In the genomic region with DNA sequence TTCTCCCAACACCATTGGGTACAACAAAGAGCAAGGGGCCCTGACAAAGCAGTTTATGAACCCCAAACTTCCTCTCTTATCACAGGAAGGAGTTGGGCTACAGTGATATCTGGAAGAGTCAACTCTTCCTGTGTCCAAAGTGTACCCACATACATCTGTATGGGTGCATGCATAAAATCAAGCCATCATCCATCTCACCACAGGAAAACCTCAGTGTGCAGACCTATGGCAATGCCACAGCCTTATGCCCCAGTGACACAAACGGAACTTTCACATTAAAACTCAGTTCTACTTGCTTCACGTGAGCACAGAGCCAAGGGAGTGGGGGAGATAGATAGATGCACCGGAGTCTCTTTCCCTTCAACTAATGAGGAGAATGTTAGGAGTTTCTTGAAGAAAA, we compare ENCODE assay signal across 24 mouse cellular contexts. TPM values are rescaled to one million over a fixed set of nuclear protein-coding genes. Genes with fewer than 3 reads are reported as not detected.
A peak's percentile ranks its signal among the peaks of the same experiment; 100 is the strongest.
DNase-seq lines count a peak whose midpoint lies in the region; ATAC-seq lines count a peak whose summit lies in the region.
"Had no signal": no experiment of that assay in that cellular context is flagged by ENCODE, and none has a peak within 500 bp of the region (broad histone marks: within the 10 kb centered on the region; RNA-seq: fewer than 3 reads in every experiment).

No protein-coding gene starts in this region.

- intact Hi-C loops in heart, postnatal 14 days (cut with DNase I), result no loop called here

- peak; percentile 14 for DNase-seq in 416B (ENCODE audit: low read depth)
- DNase-seq in cerebellum, postnatal 14 days, result no peak
- no peak for DNase-seq in heart, postnatal 14 days
- DNase-seq in left cerebral cortex, adult 8-10 months (ENCODE audit: low spot score in 2 of 2), result no peak
- DNase-seq: adrenal gland, adult 8-10 months; adrenal gland, postnatal 14 days; adrenal gland, postnatal 36 days; B cell, adult 2 months; cerebellum, adult 11-12 months; cerebellum, adult 2 months; cerebellum, adult 9-10 months; cerebellum, postnatal 10 days; cerebellum, postnatal 36 days; forebrain, postnatal 0 days had no signal

- peak; percentile 89 for ATAC-seq in common myeloid progenitor, adult 5-6 weeks (replicated peaks; ENCODE audit: low read depth, poor library complexity, severe bottlenecking)
- peak; percentile 69 to 77 for ATAC-seq in hematopoietic stem cell, adult 5-6 weeks (replicated peaks in 1 of 2; ENCODE audit: insufficient read depth in 1 of 2, low FRiP score in 2 of 2, low TSS enrichment in 1 of 2, low read depth in 1 of 2, poor library complexity in 2 of 2, severe bottlenecking in 2 of 2)
- ATAC-seq in megakaryocyte progenitor cell, adult 5-6 weeks (replicated peaks; ENCODE audit: poor library complexity), result peak; percentile 69
- ATAC-seq: activated CD4-positive, CD25-positive, alpha-beta regulatory T cell, adult 4 months; CD4-positive, CD25-positive, alpha-beta regulatory T cell, adult 4 months; forebrain, embryonic 13.5 days; forebrain, embryonic 15.5 days; forebrain, postnatal 0 days; Patski had no signal

RNA-seq across cellular contexts. Expression of a gene that starts 36.0 kb away (rescaled TPM):
- not detected in 2 replicates for total RNA-seq in common myeloid progenitor, adult 5-6 weeks (2017)
- total RNA-seq in hematopoietic stem cell, adult 5-6 weeks (2017), result not detected in 2 replicates
- total RNA-seq in megakaryocyte progenitor cell, adult 5-6 weeks (2015), result not detected in 2 replicates
- not detected in 2 replicates for total RNA-seq in megakaryocyte progenitor cell, adult 5-6 weeks (2017)
- total RNA-seq in heart, postnatal 14 days (2021), result not detected
- not detected for total RNA-seq in left cerebral cortex, adult 8-10 months (2022)
- total RNA-seq: adrenal gland, adult 18-20 months; adrenal gland, postnatal 14 days; adrenal gland, postnatal 36 days; CH12.LX; forebrain, postnatal 0 days had no signal
